Mouse (Mus musculus): Measurements from ENCODE around the gene Spib. TPM values are rescaled to one million over a fixed set of nuclear protein-coding genes. Genes with fewer than 3 reads are reported as not detected.

Gene Spib
- polyA plus RNA-seq, 1 experiment from 2014 or later: not detected

DNA sequence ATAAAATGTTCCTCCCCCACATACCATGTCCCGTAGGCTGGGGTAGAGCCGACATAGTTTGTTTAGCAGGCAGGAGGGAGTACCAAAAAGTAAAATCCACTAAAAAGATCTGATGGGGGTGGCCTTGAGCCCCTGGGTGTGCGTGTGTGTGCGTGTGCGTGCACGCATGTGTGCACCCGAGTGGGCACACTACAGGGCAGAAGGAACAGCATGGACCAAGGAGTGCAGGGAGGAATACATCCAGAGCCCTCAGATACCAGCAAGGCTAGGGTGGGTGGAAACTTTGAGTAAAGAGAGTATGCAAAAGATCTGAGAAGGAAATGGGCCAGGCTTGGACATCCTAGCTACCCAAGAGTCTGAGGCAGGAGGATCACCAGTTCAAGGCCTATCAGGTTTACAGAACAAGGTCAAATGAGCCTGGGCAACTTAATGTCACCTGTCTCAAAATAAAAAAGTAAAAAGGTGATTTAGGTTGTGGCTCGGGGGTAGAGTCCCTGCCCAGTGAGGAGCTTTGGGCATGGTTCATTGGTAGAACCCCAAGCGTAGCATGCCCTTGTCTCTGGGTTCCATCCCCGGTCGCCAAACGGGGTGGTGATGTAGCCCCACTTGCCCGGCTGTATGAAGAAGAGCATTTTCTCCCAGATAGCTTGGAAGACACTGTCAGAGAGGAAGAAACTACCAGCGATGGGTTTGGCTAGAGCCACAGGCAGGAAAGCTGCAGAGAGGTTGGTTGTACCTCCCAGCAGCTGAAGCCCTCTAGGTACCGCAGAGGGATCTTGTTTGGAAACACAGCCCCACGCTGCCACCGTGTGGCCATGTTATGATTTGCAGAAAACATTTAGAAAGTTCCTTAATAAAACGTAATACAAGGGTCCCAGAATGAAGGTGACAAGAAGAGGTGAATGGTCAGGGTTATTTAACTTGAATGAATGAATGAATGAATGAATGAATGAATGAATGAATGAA lies 28.8 kb upstream of the Spib start:
- Histone ChIP-seq H3K4me2 (no peak overlapping the region), H3K9me3 (replicated peaks) (no peaks in the 10 kb centered on the region), H3K27ac (no peak overlapping the region), H3K36me3 (no peaks in the 10 kb centered on the region), H3K9ac (no peak overlapping the region), H3K4me1 (0 out of 2 replicates have a peak, but pooled peaks cover 14% of the 10 kb centered on the region), H3K27me3 (replicated peaks) (peaks cover 28% of the 10 kb centered on the region), H3K4me3 (no peak overlapping the region)
- WGBS (ENCODE audit: insufficient replicate concordance): 50% methylated on average over 18 of the region's 18 CpGs
- no peak; the same call in 1 of the 2 replicates for ATAC-seq

- Histone ChIP-seq H3K4me2 (no peak overlapping the region), H3K4me1 (peaks cover 30% of the 10 kb centered on the region), H3K27ac (no peak overlapping the region), H3K36me3 (peaks cover under 1% of the 10 kb centered on the region; the same call in 1 of the 2 replicates), H3K4me3 (no peak overlapping the region), H3K27me3 (replicated peaks) (peaks cover 5% of the 10 kb centered on the region; the same call in 1 of the 2 replicates), H3K9me3 (replicated peaks) (no peaks in the 10 kb centered on the region), H3K9ac (no peak overlapping the region)
- ATAC-seq: no peak
- WGBS (ENCODE audit: insufficient replicate concordance): 49% methylated on average over 2 of the region's 2 CpGs
Observed at GRCm38 (mm10) chr7:44557629-44558028, 25.8 kb upstream of the Spib start.

DNA sequence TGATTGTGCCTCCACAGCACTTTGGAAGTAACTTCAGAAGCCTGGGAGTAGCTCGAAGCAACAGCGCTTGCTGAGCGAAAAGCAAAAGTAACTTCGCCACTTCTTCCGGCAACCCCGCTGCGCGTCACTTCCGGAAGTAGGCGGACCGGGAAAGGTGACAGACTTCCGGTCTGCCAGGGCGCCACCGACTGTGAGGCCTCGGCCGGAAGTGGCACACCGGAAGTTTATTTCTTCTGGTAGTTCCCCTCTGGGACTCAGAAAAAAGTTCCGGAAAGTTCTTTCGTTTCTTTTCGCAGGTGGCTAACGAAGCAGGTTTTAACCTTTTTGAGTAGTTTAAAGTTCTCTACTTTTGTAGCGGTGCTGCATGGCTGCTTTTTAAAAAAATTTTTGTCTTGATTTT lies 22.0 kb upstream of the Spib start, which contains the start of gene Nr1h2:
Nr1h2 (minus strand) TSS at position 126 of the 400 bp plus-strand sequence.
- Histone ChIP-seq H3K4me1 (peaks cover 35% of the 10 kb centered on the region), H3K9ac (peak within 1 kb of the TSS; percentile 78), H3K27ac (peak within 1 kb of the TSS; percentile 97), H3K36me3 (peaks cover 35% of the 10 kb centered on the region), H3K4me3 (peak within 1 kb of the TSS; percentile 84), H3K27me3 (replicated peaks) (no peaks in the 10 kb centered on the region; the same call in 1 of the 2 replicates), H3K4me2 (peak within 1 kb of the TSS; percentile 76), H3K9me3 (replicated peaks) (no peaks in the 10 kb centered on the region)
- 1% methylated on average over 22 of the region's 22 CpGs for WGBS (ENCODE audit: insufficient replicate concordance)
- peak; percentile 80 for ATAC-seq

- peak; percentile 62 for ATAC-seq
- Histone ChIP-seq H3K9me3 (replicated peaks) (no peaks in the 10 kb centered on the region), H3K4me3 (peak overlapping the region; percentile 84), H3K4me1 (peaks cover 37% of the 10 kb centered on the region), H3K27ac (peak overlapping the region; percentile 97), H3K9ac (peak overlapping the region; percentile 78), H3K36me3 (peaks cover 35% of the 10 kb centered on the region), H3K27me3 (replicated peaks) (no peaks in the 10 kb centered on the region; the same call in 1 of the 2 replicates), H3K4me2 (peak overlapping the region; percentile 76)
- WGBS (ENCODE audit: insufficient replicate concordance): under 1% methylated on average over 32 of the region's 32 CpGs
Observed at GRCm38 (mm10) chr7:44553196-44553764, 21.4 kb upstream of the Spib start.

- WGBS (ENCODE audit: insufficient replicate concordance): 86% methylated on average over 31 of the region's 31 CpGs
- H3K27ac ChIP-seq: peak overlapping the region; percentile 97
- ATAC-seq: no peak
- peak overlapping the region; percentile 36; the same call in 1 of the 2 replicates for H3K9ac ChIP-seq
- H3K9me3 ChIP-seq (replicated peaks): no peaks in the 10 kb centered on the region
- no peaks in the 10 kb centered on the region; the same call in 1 of the 2 replicates for H3K27me3 ChIP-seq (replicated peaks)
- peak overlapping the region; percentile 84 for H3K4me3 ChIP-seq
- H3K4me1 ChIP-seq: peaks cover 43% of the 10 kb centered on the region
- peak overlapping the region; percentile 76 for H3K4me2 ChIP-seq
- H3K36me3 ChIP-seq: peaks cover 35% of the 10 kb centered on the region
Observed at GRCm38 (mm10) chr7:44552141-44552908, 20.5 kb upstream of the Spib start.

- H3K4me3 ChIP-seq: no peak overlapping the region
- no peaks in the 10 kb centered on the region; the same call in 1 of the 2 replicates for H3K27me3 ChIP-seq (replicated peaks)
- ATAC-seq: no peak
- peaks cover 39% of the 10 kb centered on the region for H3K36me3 ChIP-seq
- no peak overlapping the region for H3K9ac ChIP-seq
- peaks cover 43% of the 10 kb centered on the region for H3K4me1 ChIP-seq
- no peak overlapping the region for H3K4me2 ChIP-seq
- H3K27ac ChIP-seq: no peak overlapping the region
- H3K9me3 ChIP-seq (replicated peaks): no peaks in the 10 kb centered on the region
- 84% methylated on average over 22 of the region's 22 CpGs for WGBS (ENCODE audit: insufficient replicate concordance)
Observed at GRCm38 (mm10) chr7:44551731-44552130, 19.9 kb upstream of the Spib start.

DNA sequence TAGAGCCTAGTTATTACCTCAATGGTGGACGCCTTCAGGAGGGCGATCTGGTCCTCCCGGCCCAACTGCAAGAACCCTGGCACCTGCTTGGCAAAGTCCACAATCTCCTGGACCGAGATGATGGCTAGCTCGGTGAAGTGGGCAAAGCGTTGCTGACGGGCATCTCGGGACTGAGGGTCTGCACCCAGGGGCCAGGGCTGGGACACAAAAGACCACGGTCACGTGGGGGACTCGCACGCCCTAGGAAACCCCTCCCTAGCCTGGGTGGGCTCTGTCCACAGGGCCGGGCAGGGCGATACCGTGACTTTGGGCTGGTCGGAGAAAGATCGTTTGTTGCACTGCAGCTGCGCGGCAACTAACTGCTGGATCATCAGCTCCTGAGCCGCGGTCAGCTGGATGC lies 19.4 kb upstream of the Spib start:
- H3K36me3 ChIP-seq: peaks cover 43% of the 10 kb centered on the region
- no peaks in the 10 kb centered on the region; the same call in 1 of the 2 replicates for H3K27me3 ChIP-seq (replicated peaks)
- no peaks in the 10 kb centered on the region for H3K9me3 ChIP-seq (replicated peaks)
- H3K9ac ChIP-seq: no peak overlapping the region
- no peak overlapping the region for H3K4me3 ChIP-seq
- no peak overlapping the region for H3K27ac ChIP-seq
- peaks cover 41% of the 10 kb centered on the region for H3K4me1 ChIP-seq
- no peak for ATAC-seq
- no peak overlapping the region for H3K4me2 ChIP-seq
- 92% methylated on average over 21 of the region's 21 CpGs for WGBS (ENCODE audit: insufficient replicate concordance)

DNA sequence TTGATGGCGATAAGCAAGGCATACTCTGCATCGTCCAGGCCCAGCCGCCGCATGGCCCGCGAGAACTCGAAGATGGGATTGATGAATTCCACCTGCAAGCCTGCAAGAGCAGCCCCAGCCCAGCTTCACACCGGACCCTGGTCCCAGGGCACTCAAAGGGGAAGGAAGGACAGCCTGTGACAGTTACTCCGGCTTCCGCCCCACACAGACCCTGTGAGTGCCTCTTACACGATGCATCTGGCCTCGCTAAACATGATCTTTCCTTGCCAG lies 18.5 kb upstream of the Spib start:
- Histone ChIP-seq H3K4me2 (no peak overlapping the region), H3K27me3 (replicated peaks) (no peaks in the 10 kb centered on the region), H3K4me1 (peaks cover 39% of the 10 kb centered on the region), H3K4me3 (no peak overlapping the region), H3K36me3 (peaks cover 52% of the 10 kb centered on the region), H3K9me3 (replicated peaks) (no peaks in the 10 kb centered on the region), H3K9ac (no peak overlapping the region), H3K27ac (no peak overlapping the region)
- no peak for ATAC-seq
- WGBS (ENCODE audit: insufficient replicate concordance): 88% methylated on average over 12 of the region's 12 CpGs

- WGBS (ENCODE audit: insufficient replicate concordance): 89% methylated on average over 23 of the region's 23 CpGs
- Histone ChIP-seq H3K4me3 (no peak overlapping the region), H3K36me3 (peaks cover 57% of the 10 kb centered on the region)
Observed at GRCm38 (mm10) chr7:44549621-44550408, 17.9 kb upstream of the Spib start.

DNA sequence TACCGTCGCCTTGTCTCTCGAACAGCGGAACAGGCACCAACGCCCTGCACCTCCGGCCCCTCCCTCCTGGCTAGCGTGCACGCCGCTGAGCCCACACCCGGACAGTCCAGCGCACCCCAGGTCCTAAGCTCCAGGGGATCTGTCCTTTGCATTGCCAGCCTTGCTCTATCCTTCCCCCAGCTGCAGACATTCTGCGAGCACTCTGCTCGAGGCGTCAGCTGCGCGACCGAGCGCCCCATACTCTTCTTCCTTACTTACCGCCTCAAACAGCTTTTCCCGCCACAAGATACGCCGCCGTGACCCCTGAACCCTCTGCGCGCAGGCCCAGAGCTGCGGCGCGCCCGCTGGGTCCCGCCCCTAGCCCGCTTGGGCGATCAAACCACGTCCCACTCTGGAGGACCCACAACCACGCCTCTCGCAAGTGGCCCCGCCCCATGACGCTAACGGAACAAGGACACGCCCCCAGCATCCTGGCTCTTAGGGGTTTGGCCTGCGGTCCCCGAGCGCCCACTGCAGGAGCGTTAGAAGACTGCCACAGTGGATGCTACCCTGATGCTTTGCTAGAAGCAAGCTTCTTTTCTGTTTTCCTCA lies 16.7 kb upstream of the Spib start, which contains the start of gene Pold1:
Pold1 (minus strand) TSS at position 353 of the 591 bp plus-strand sequence.
- H3K4me2 ChIP-seq: peak within 1 kb of the TSS; percentile 94
- H3K4me3 ChIP-seq: peak within 1 kb of the TSS; percentile 76
- peak within 1 kb of the TSS; percentile 76 for H3K9ac ChIP-seq
- no peaks in the 10 kb centered on the region for H3K27me3 ChIP-seq (replicated peaks)
- no peaks in the 10 kb centered on the region for H3K9me3 ChIP-seq (replicated peaks)
- H3K27ac ChIP-seq: peak within 1 kb of the TSS; percentile 91
- H3K36me3 ChIP-seq: peaks cover 63% of the 10 kb centered on the region
- peaks cover 32% of the 10 kb centered on the region for H3K4me1 ChIP-seq
- WGBS (ENCODE audit: insufficient replicate concordance): under 1% methylated on average over 43 of the region's 43 CpGs
- ATAC-seq: peak; percentile 94

More at GRCm38 (mm10) chr7:44549621-44550408, 17.9 kb upstream of the Spib start:
- peaks cover 39% of the 10 kb centered on the region for H3K4me1 ChIP-seq
- H3K27me3 ChIP-seq (replicated peaks): no peaks in the 10 kb centered on the region
- no peak overlapping the region for H3K9ac ChIP-seq
- H3K4me2 ChIP-seq: no peak overlapping the region
- ATAC-seq: no peak
- H3K9me3 ChIP-seq (replicated peaks): no peaks in the 10 kb centered on the region
- H3K27ac ChIP-seq: no peak overlapping the region
